Mouse (Mus musculus): Measurements from ENCODE around the gene Hcrt. TPM values are rescaled to one million over a fixed set of nuclear protein-coding genes. Genes with fewer than 3 reads are reported as not detected.

Gene Hcrt
- total RNA-seq, 2 experiments from 2014 or later, result not detected

DNA sequence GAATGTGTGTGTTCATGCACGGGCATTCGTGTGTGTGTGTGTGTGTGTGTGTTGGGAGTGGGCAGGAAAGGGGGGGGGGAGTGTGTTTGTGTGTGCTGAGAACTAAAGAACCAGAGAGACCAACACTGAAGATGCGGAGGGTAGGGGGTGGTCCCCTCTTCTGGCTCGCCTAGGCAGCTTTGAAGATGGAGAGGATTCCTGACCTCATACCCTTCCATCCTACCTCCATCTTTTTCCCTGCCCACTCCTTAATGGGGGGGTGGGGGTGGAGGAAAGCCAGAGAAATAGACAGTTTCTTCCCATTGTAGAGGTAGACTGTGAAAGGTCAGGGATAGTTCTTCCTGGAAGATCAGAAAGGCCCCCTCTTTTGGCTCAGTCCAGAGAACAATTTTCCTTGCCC is 49.6 kb downstream of the Hcrt start:
- DNase-seq (ENCODE audit: low spot score in 2 of 2), result no peak

DNA sequence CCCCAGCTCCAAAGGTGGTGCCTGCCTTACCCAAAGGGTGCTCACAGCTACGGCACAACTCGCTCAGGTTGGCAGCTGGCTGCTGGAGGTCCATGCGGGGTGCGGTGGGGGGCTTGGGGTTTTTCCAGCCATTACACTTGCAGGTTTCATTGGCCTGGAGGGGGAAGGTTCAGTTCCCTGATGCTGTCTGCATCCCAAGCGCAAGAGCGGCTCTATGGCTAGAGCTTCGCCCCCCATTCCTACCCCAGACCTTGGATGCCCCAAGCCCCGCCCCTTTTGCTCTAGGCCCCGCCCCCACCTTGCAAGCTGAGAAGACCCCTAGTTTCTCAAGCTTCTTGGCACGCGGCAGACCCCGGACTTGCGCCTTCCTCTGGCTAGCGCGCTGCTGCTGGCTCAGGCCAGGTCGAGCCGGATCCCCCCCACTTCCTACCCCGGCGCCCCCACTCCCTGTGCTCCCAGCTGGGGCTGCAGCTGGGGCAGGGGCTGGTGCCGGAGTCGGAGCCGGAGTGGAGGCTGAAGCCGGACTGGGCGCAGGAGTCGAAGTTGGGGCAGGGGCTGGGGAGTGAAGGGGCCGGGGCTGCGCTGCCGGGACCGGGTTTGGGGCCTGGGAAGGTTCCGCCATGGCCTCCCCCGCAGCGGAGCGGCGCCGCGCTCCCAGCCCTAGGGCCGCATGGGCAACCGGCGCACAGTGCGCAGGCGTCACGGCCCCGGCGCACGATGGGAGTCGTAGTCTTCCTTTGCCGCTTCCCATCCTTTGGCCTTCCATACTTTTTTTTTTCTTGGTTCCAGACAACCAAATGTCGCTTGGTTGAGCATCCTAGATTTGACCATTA is 50.7 kb downstream of the Hcrt start, which contains the start of gene Kat2a:
Kat2a (minus strand) TSS at position 683 of the 833 bp plus-strand sequence.
- peak; percentile 79 to 86 for DNase-seq (ENCODE audit: low spot score in 2 of 2)

Other genes starting within 250 kb of the Hcrt start
- gene Acly, start 234.9 kb downstream of the Hcrt start, total RNA-seq (2021), result 100 to 1,000 TPM; 110 to 119 TPM
- gene Ttc25, start 217.3 kb downstream of the Hcrt start, total RNA-seq (2021), result 1 to 10 TPM in 1 of 2 experiments, under 1 TPM in 1; 0.60 to 1.5 TPM
- 100 to 1,000 TPM; 355 to 359 TPM for gene Cnp, start 188.0 kb downstream of the Hcrt start, total RNA-seq (2021)
- 10 to 100 TPM; 22.8 to 23.0 TPM for gene Nkiras2, start 143.7 kb downstream of the Hcrt start, total RNA-seq (2021)
- 100 to 1,000 TPM; 237 to 253 TPM for gene Dnajc7, start 142.8 kb downstream of the Hcrt start, total RNA-seq (2021)
- gene Zfp385c, start 70.5 kb downstream of the Hcrt start, total RNA-seq (2021), result 1 to 10 TPM in 1 of 2 experiments, under 1 TPM in 1; 0.17 to 1.2 TPM
- gene Dhx58, start 58.7 kb downstream of the Hcrt start, total RNA-seq (2021), result 1 to 10 TPM in 1 of 2 experiments, under 1 TPM in 1; 0.93 to 1.4 TPM
- 10 to 100 TPM; 54.5 to 59.7 TPM for gene Kat2a, start 50.5 kb downstream of the Hcrt start, total RNA-seq (2021)
- not detected for gene Hspb9, start 49.1 kb downstream of the Hcrt start, total RNA-seq (2021)
- 100 to 1,000 TPM; 145 to 150 TPM for gene Rab5c, start 24.7 kb downstream of the Hcrt start, total RNA-seq (2021)
- 1 to 10 TPM; 1.0 to 1.3 TPM for gene Kcnh4, start 3.0 kb downstream of the Hcrt start, total RNA-seq (2021)
- gene Ghdc, start 8.0 kb upstream of the Hcrt start, total RNA-seq (2021), result 1 to 10 TPM; 7.0 to 8.7 TPM
- gene Stat5b, start 87.8 kb upstream of the Hcrt start, total RNA-seq (2021), result 10 to 100 TPM; 12.5 to 16.2 TPM
- gene Stat5a, start 96.4 kb upstream of the Hcrt start, total RNA-seq (2021), result 1 to 10 TPM; 4.4 to 5.1 TPM
- 10 to 100 TPM; 34.9 to 36.4 TPM for gene Stat3, start 176.6 kb upstream of the Hcrt start, total RNA-seq (2021)
- gene Cavin1, start 208.0 kb upstream of the Hcrt start, total RNA-seq (2021), result 10 to 100 TPM; 16.3 to 21.5 TPM
- gene Atp6v0a1, start 246.5 kb upstream of the Hcrt start, total RNA-seq (2021), result 100 to 1,000 TPM; 451 to 457 TPM

All from layer of hippocampus, postnatal 14 days (tissue).